Mouse (Mus musculus) heart, embryonic 14.5 days (tissue): ENCODE measurements around the gene Gab2. TPM values are rescaled to one million over a fixed set of nuclear protein-coding genes. Genes with fewer than 3 reads are reported as not detected.

Experiments
- ATAC-seq: fragments of 200-750 bp; cut with Nextera tagmentation; 2 replicates; pipeline ENCODE4 v1.8.0; 2017; ENCODE audit warnings: low read depth, moderate TSS enrichment; ENCODE audit not compliant: insufficient number of reproducible peaks, insufficient read depth, low FRiP score
- H3K27ac ChIP-seq, 2 experiments: fragments of 200-500 bp in 1 of 2; fragments of 300-500 bp in 1 of 2; sonication (generic) in 1 of 2; replicated peaks in 1 of 2; 2 replicates each; pipeline ENCODE4 v1.5.1; 2012 to 2014; ENCODE audit warnings: low read depth in 2 of 2, low read length in 2 of 2, control low read depth in 1 of 2, mild to moderate bottlenecking in 1 of 2, mixed read lengths in 1 of 2; ENCODE audit not compliant: control insufficient read depth in 1 of 2, insufficient read depth in 1 of 2
- H3K27me3 ChIP-seq: fragments of 300-500 bp; sonication (generic); 2 replicates; pipeline ENCODE4 v1.6.1; 2014; ENCODE audit warnings: mild to moderate bottlenecking, low read length, control low read depth; ENCODE audit not compliant: control insufficient read depth, insufficient read depth
- H3K36me3 ChIP-seq: fragments of 300-500 bp; sonication (generic); 2 replicates; pipeline ENCODE4 v1.6.1; 2014; ENCODE audit warnings: mild to moderate bottlenecking, control low read depth, low read length, mixed read lengths; ENCODE audit not compliant: control insufficient read depth, insufficient read depth
- H3K4me1 ChIP-seq, 2 experiments: fragments of 200-500 bp in 1 of 2; fragments of 300-500 bp in 1 of 2; sonication (generic) in 1 of 2; 2 replicates each; pipeline ENCODE4 v1.6.1; 2012 to 2014; ENCODE audit warnings: low read length in 2 of 2, control low read depth in 1 of 2, mixed read lengths in 1 of 2; ENCODE audit not compliant: control insufficient read depth in 2 of 2, insufficient read depth in 2 of 2
- H3K4me2 ChIP-seq: fragments of 300-500 bp; sonication (generic); 2 replicates; pipeline ENCODE4 v1.6.1; 2014; ENCODE audit warnings: mild to moderate bottlenecking, low read length
- H3K4me3 ChIP-seq, 2 experiments: fragments of 200-500 bp in 1 of 2; fragments of 300-500 bp in 1 of 2; sonication (generic) in 1 of 2; 2 replicates each; pipeline ENCODE4 v1.5.1; 2012 to 2014; ENCODE audit warnings: low read length in 2 of 2, mild to moderate bottlenecking in 2 of 2, control low read depth in 1 of 2, low read depth in 1 of 2, moderate library complexity in 1 of 2; ENCODE audit not compliant: control insufficient read depth in 1 of 2, insufficient read depth in 1 of 2
- H3K9ac ChIP-seq: fragments of 300-500 bp; sonication (generic); 2 replicates; pipeline ENCODE4 v1.6.1; 2014; ENCODE audit warnings: mild to moderate bottlenecking, low read length
- H3K9me3 ChIP-seq: fragments of 300-500 bp; sonication (generic); 2 replicates; pipeline ENCODE4 v1.6.1; 2016; ENCODE audit warnings: low read length, control low read depth; ENCODE audit not compliant: control insufficient read depth
- WGBS: fragments of 180-500 bp; shearing (Covaris S2); extraction: QIAGEN DNeasy Blood & Tissue Kit; methylation state at CpG from one replicate; pipeline ENCODE4 v1.1.7; 2014; 5-methylcytosine and 5-hydroxymethylcytosine counted together
- polyA plus RNA-seq: library from polyadenylated mRNA; unstranded; fragments of >200 nt; fragmentation: Nextera tagmentation; extraction: Ambion mirVana; gene quantifications from 2 replicates; pipeline ENCODE4 v1.2.1, GENCODE M21; 2014

Gene Gab2
- polyA plus RNA-seq, 1 experiment from 2014 or later, result 8.8 TPM

- no peak overlapping the region for H3K27ac ChIP-seq
- ATAC-seq, result no peak
- no peaks in the 10 kb centered on the region for H3K27me3 ChIP-seq
These were observed 264.0 kb downstream of the Gab2 start for GRCm38 (mm10) chr7:97345229-97345871.

DNA sequence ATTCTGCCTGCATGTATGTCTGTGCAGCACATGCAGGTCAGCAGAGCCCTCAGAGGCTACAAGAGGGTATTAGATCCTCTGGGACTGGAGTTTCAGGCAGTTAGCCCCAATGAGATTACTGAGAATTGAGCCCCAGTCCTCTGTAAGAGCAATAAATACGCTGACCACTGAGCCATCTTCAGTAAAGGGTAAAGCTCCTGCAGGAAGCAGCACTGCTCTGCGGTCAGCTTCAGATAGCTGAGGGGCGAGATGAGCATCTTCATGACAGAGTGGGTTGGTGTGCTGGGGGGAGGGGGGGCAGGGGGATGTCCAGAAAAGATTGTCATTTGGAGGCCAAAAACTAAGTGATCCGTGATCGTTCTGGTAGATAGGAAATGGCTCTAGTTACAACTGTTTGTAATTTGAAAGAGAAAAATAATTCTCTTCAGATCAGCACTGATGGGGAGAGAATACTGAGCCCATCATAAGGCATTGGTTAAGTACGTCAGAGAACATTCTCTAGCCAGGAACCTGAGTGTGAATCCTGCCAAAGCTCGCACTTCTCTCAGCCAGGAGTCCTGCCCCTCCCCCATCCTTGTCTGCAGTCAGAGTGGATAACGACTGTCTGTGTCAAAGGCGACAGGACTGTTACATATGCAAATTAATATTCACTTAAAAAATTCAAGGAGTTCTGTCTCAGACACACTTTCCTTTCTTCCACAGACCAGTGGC lies 264.9 kb downstream of the Gab2 start:
- H3K4me1 ChIP-seq, result peaks cover 0 to 7% of the 10 kb centered on the region in 2 experiments; a peak in 2 of 4 replicates
- peaks cover 10% of the 10 kb centered on the region; the same call in 1 of the 2 replicates for H3K36me3 ChIP-seq
- H3K9me3 ChIP-seq, result no peaks in the 10 kb centered on the region
- no peak for ATAC-seq
- no peaks in the 10 kb centered on the region for H3K27me3 ChIP-seq
- H3K27ac ChIP-seq, result no peak overlapping the region
- no peak overlapping the region for H3K4me3 ChIP-seq
- no peak overlapping the region for H3K9ac ChIP-seq
- WGBS, result 74% methylated on average over 9 of the region's 9 CpGs
- H3K4me2 ChIP-seq, result no peak overlapping the region

More at GRCm38 (mm10) chr7:97345229-97345871, 264.0 kb downstream of the Gab2 start:
- Histone ChIP-seq H3K36me3 (peaks cover 10% of the 10 kb centered on the region; the same call in 1 of the 2 replicates), H3K4me3 (no peak overlapping the region), H3K4me2 (no peak overlapping the region), H3K9ac (no peak overlapping the region), H3K4me1 (peaks cover 0 to 7% of the 10 kb centered on the region in 2 experiments; a peak in 2 of 4 replicates), H3K9me3 (no peaks in the 10 kb centered on the region)
- 52% methylated on average over 10 of the region's 10 CpGs for WGBS

DNA sequence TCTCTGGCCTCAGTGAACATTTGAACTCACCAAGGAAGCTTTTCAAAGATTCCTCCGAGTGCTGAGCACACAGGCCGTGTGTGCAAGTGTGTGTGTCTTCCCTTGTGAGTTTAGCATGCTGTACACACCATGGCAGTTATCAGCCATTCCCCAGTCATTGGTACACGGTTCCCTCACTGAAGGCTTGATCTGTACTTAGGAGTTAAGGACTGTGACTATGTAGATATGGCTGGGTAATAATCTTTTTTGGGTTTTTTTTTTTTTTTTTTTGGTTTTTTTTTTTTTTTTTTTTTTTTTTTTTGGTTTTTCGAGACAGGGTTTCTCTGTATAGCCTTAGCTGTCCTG lies 265.4 kb downstream of the Gab2 start:
- WGBS, result 80% methylated on average over 3 of the region's 4 CpGs
- H3K4me3 ChIP-seq, result no peak overlapping the region
- H3K36me3 ChIP-seq, result peaks cover 10% of the 10 kb centered on the region; the same call in 1 of the 2 replicates
- no peak overlapping the region for H3K4me2 ChIP-seq
- no peak for ATAC-seq
- H3K9ac ChIP-seq, result no peak overlapping the region
- no peaks in the 10 kb centered on the region for H3K27me3 ChIP-seq
- no peak overlapping the region for H3K27ac ChIP-seq
- no peaks in the 10 kb centered on the region for H3K9me3 ChIP-seq
- H3K4me1 ChIP-seq, result peaks cover 0 to 4% of the 10 kb centered on the region in 2 experiments; a peak in 2 of 4 replicates

GRCm38 (mm10) chr7:97347464-97347863 lies 266.1 kb downstream of the Gab2 start:
- WGBS, result 95% methylated on average over 15 of the region's 15 CpGs
- Histone ChIP-seq H3K4me1 (peaks cover 0 to 4% of the 10 kb centered on the region in 2 experiments; a peak in 2 of 4 replicates), H3K27ac (no peak overlapping the region), H3K36me3 (peaks cover 10% of the 10 kb centered on the region; the same call in 1 of the 2 replicates), H3K27me3 (no peaks in the 10 kb centered on the region), H3K4me2 (no peak overlapping the region), H3K9me3 (no peaks in the 10 kb centered on the region), H3K4me3 (no peak overlapping the region), H3K9ac (no peak overlapping the region)
- ATAC-seq, result no peak

GRCm38 (mm10) chr7:97348318-97348717 lies 266.9 kb downstream of the Gab2 start:
- Histone ChIP-seq H3K4me2 (no peak overlapping the region), H3K27me3 (no peaks in the 10 kb centered on the region), H3K9ac (no peak overlapping the region), H3K4me1 (peaks cover 0 to 2% of the 10 kb centered on the region in 2 experiments; a peak in 2 of 4 replicates), H3K36me3 (peaks cover 10% of the 10 kb centered on the region; the same call in 1 of the 2 replicates), H3K27ac (no peak overlapping the region), H3K4me3 (no peak overlapping the region), H3K9me3 (no peaks in the 10 kb centered on the region)
- no peak for ATAC-seq
- 77% methylated on average over 3 of the region's 3 CpGs for WGBS

DNA sequence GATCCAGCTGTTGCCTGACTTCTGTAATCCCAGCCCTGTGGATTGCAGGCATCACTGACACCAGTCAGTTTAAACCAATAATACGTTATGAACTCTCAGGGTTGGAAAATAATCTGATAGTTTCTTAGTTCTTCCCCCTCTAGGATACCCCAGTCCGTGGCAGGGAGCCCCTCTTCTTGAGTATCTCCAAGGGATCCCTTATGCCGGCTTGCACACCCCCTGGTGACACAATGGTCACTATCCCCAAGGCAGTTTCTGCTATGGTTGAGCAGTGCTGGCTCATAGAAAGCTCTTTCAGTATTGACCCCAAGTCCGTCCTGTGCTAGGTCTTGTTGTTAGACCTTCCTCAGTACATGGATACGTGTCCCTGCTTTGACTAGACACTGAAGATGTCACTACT lies 267.4 kb downstream of the Gab2 start:
- Histone ChIP-seq H3K4me1 (no peaks in the 10 kb centered on the region; a peak in 1 of 4 replicates), H3K27me3 (no peaks in the 10 kb centered on the region), H3K27ac (no peak overlapping the region), H3K9me3 (no peaks in the 10 kb centered on the region), H3K36me3 (peaks cover 10% of the 10 kb centered on the region; the same call in 1 of the 2 replicates), H3K4me2 (no peak overlapping the region), H3K4me3 (no peak overlapping the region), H3K9ac (no peak overlapping the region)
- 83% methylated on average over 5 of the region's 5 CpGs for WGBS
- ATAC-seq, result no peak

DNA sequence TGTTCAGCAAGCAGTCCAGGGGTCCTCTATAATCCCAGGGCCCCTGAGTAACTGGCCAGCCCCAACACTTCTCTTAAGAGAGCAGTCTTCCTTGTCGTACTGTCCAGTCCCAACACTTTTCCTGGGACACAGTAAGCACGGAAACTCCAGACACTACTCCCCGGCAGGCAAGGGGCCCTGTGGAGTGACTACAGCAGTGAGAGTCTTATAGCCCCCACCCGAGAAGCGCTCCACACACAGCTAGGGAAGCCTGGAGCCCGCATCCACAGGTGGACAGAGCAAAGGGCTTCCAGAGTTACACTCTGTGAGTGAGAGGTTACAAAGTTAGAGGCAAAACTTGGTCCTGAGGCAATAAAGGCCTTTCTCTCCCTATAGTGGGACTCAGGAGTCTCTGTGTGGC lies 268.1 kb downstream of the Gab2 start:
- H3K27ac ChIP-seq, result no peak overlapping the region
- H3K4me3 ChIP-seq, result no peak overlapping the region
- H3K9me3 ChIP-seq, result no peaks in the 10 kb centered on the region
- peaks cover 0 to under 1% of the 10 kb centered on the region in 2 experiments; a peak in 3 of 4 replicates for H3K4me1 ChIP-seq
- no peak for ATAC-seq
- H3K9ac ChIP-seq, result no peak overlapping the region
- H3K36me3 ChIP-seq, result peaks cover 10% of the 10 kb centered on the region; the same call in 1 of the 2 replicates
- 80% methylated on average over 6 of the region's 6 CpGs for WGBS
- no peak overlapping the region for H3K4me2 ChIP-seq
- H3K27me3 ChIP-seq, result no peaks in the 10 kb centered on the region
